Mouse (Mus musculus): Measurements from ENCODE around the gene Psph.

Psph gene

DNA sequence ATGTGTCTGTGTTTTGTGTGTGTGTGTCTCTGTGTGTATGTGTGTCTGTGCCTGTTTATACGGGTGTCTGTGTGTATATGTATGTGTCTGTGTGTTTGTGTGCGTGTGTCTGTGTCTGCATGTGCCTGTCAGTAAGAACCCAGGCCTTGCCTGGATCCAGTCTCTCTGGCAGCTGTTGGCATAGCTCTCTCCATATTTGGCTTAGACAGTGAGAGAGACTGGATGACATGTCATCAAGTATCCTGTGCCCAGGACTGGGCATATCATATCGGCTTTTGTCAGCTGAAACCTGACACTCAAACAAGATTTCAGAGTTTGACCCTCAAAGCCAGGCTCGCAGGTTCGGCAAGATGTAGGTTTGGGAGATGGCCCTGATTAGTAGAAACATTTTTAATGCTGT, 56.2 kb downstream of the Psph start:
- peak; percentile 28 for DNase-seq (ENCODE audit: low read depth, low spot score)

DNA sequence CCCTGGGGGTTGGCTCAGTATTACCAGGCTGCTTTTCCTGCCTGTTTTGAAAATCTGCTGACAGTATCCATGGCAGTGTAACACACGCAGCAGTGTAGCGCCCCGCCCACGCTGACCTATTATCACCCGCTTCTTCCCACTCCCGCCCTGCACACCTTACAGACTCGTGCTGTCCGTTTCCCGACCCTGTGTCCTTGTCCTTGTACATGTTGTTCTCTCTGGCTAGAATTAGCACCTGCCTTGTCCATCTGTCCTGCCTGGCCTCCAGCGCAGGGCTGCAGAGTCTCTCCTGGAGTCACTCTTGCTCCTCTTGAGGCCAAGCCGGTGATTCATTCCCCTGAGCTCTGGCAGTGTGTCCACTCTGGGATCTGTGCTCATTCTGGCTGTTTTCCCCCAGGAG, 56.9 kb downstream of the Psph start:
- DNase-seq (ENCODE audit: low read depth, low spot score), result peak; percentile 95

DNA sequence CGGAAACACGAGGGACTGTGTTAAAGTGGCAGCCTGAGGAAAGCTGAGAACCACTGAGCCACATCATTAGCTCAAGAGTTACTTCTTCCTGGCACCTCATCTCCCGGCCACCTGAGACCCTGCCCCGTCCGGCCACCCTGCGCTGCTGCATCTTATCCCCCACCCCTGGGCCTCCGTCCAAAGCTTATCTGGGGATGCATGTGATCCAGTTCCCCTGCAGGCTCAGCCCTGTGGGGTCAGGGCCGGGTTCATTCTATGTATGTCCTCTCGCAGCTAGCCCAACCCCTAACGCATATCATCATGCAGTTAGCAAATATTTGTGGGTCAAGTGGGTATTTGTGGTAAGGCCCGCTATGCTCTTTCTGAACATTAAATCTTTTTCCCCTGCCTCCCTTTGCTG, 58.0 kb downstream of the Psph start:
- DNase-seq (ENCODE audit: low read depth, low spot score), result no peak

DNA sequence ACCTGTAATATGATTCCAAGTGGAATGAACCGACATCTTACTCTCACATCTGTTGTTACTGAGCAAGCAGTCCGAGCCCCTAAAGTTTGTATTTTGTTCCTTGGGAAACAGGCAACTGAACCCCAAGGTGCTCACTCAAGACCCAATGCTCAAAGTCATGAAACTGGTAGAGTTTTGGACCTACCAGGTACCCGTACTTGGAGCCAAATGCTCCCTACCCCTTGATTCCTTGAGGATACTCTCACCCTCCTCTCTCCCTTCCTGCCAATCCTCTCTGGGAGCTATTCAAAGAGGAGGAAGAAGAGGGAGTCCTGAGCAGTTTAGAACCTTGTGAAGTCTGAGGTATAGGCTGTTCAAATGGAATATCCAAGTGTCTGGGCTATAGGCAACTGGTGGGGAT, 60.5 kb downstream of the Psph start:
- no peak for DNase-seq (ENCODE audit: low read depth, low spot score)

DNA sequence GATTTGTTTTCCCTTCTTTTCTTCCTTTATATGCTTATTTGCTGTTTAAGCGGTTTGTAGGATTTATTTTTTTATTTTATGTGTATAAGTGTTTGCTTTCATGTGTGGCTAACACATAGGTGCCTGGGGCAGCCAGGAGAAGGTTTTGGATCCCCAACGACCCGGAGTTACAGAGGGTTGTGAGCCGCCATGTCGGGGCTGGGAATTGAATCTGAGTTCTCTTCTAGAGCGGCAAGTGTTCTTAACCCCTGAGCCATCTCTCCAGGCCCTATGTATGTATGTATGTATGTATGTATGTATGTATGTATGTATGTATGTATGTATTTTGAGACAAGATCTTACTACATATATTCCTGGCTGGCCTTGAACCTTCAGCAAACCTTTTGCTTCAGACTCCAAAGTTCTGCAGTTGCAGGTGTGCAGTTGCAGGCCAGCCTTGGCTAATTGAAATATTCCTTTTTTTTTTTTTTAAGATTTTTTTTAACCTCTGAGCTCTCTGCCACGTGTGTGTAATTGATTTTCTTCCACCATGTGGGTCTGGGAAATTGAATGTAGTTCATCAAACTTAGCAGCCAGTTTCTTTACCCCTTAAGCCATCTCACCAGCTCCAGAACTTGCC, 61.4 kb downstream of the Psph start:
- peak; percentile 19 for DNase-seq (ENCODE audit: low read depth, low spot score)

DNA sequence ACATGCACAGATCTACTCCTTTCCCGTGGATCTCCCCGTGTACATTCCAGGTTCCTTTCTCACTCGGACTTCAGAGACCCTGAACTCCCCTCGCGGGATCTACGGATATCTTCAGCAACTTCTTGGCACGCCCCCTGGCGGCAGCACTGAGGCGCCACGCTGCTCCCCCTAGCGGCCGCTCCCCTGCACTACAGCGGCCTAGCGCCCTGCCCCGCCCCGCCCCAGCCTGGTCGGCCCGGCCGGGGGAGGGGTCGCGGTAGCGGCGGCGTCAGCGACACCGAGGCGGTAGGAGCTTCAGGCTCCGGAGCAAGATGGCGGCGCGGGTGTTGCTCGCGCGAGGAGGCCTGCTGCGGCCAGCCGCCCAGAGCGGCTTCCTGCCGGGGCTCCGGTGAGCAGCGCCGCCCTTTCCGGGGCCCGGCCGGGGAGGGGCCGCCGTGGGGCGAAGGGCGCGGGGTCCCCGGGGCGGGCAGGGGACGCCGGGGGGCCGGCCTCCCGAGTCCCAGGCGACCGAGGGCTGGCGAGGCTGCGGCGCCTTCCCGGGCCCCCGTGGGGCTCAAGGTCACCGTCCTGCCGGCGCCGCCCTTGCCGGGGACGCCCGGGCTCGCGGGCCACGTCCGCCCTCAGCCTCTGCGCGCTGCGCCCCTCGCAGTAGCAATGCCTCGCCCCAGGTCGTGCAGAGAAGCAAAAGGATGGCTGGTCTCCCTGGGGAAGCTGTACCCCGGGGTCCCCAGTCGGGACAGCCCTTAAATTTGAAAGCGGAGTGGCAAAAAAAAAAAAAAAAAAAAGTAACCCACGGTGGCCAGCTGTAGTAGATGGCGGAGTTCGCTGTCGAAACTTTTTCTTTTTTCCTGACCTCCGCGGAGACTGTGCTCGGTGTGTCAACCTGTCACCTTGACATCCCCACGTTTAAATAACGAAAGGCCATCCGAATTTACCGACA, 62.1 kb downstream of the Psph start, which contains the start of gene Nipsnap2:
Nipsnap2 (plus strand) TSS at position 230 of the 940 bp plus-strand sequence.
- DNase-seq (ENCODE audit: low read depth, low spot score), result peak; percentile 92

DNA sequence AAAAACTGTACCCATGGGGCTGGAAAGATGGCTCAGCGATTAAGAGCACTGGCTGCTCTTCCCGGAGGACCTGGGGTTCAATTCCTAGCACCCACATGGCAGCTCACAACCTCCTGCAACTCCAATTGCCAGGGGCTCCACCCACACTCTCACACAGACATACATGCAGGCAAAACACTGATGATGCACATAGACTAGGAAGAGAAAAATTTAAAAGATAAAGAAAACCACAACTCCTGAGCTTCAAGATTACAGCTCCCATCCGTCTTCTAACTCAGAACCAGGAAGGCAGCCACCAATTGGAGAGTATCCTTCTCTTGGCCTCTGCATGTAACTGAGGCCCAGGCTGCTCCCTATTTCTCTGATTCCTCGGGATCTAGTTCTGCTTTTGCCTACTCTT, 63.0 kb downstream of the Psph start:
- no peak for DNase-seq (ENCODE audit: low read depth, low spot score)

DNA sequence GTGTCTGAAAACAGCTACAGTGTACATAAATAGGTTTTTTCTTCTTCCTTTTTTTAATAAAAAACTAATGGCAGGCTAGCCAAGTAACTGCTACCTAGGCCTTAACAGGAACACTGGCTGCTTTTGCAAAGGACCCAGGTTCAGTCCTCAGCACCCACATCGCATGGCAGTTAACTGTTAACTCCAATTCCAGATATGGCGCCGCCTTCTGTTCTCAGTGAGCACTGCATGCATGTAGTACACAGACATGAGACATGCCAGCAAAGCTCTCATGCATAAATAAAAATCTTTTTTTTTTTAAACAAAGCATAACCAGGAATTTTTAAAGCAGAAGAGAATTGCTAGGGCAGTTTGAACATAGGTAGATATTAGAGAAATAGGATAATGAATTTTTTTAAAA, 67.1 kb downstream of the Psph start:
- no peak for DNase-seq (ENCODE audit: low read depth, low spot score)

DNA sequence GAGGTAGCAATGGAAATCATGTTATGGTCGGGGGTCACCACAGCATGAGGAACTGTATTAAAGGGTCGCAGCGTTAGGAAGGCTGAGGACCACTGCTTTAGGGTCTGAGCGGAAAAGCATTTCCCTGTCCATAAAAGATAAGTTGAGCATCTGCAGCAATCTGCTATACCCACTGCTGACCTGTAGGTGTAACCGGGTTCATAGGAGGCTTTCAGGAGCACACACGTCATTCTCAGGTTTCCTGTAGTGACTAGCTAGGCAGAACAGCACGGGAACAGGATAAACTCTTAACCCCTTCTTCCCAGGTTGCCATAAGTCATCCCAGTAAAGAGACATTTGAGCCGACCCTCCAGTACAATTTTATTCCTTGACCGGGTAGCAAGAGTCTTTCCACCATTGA, 70.2 kb downstream of the Psph start:
- DNase-seq (ENCODE audit: low read depth, low spot score), result no peak
